Mouse (Mus musculus) hematopoietic stem cell, adult 5-6 weeks (primary cell): ENCODE measurements around the gene Armc12. TPM values are rescaled to one million over a fixed set of nuclear protein-coding genes. Genes with fewer than 3 reads are reported as not detected.
A peak's percentile ranks its signal among the peaks of the same experiment; 100 is the strongest.

ENCODE experiments used
- ATAC-seq, 2 experiments: fragments of 125-278 bp in 1 of 2; replicated peaks in 1 of 2; 2 replicates each; pipeline ENCODE4 v1.8.0; 2016 to 2017; ENCODE audit warnings: inconsistent platforms in 2 of 2, mild to moderate bottlenecking in 2 of 2, moderate number of reproducible peaks in 2 of 2, low read depth in 1 of 2, moderate TSS enrichment in 1 of 2; ENCODE audit not compliant: low FRiP score in 2 of 2, poor library complexity in 2 of 2, severe bottlenecking in 2 of 2, insufficient read depth in 1 of 2, low TSS enrichment in 1 of 2
- total RNA-seq: library from RNA; stranded (forward); fragments of 172-1452, 232-1000 nt; gene quantifications from 2 replicates; pipeline ENCODE4 v1.2.3, GENCODE M21; 2017

The Armc12 gene
- total RNA-seq, 1 experiment from 2014 or later: not detected

- ATAC-seq: no peak
These were observed 26.2 kb downstream of the Armc12 start for GRCm38 (mm10) chr17:28556635-28557396.

GRCm38 (mm10) chr17:28557772-28558171, 27.2 kb downstream of the Armc12 start:
- no peak for ATAC-seq

- ATAC-seq: no peak
These were observed 30.0 kb downstream of the Armc12 start, which contains the start of gene Clps for GRCm38 (mm10) chr17:28560598-28560997. Clps (minus strand) TSS chr17:28560766.

- no peak for ATAC-seq
These were observed 31.0 kb downstream of the Armc12 start for GRCm38 (mm10) chr17:28561613-28562012.

- no peak for ATAC-seq
These were observed 34.6 kb downstream of the Armc12 start for GRCm38 (mm10) chr17:28565181-28565580.

GRCm38 (mm10) chr17:28567541-28567940, 36.9 kb downstream of the Armc12 start:
- ATAC-seq: no peak

GRCm38 (mm10) chr17:28571868-28572267, 41.3 kb downstream of the Armc12 start:
- ATAC-seq: no peak

GRCm38 (mm10) chr17:28572521-28572920, 41.9 kb downstream of the Armc12 start:
- ATAC-seq: no peak

- ATAC-seq: no peak
These were observed 42.3 kb downstream of the Armc12 start for GRCm38 (mm10) chr17:28572941-28573340.

GRCm38 (mm10) chr17:28575244-28576125, 44.9 kb downstream of the Armc12 start, which contains the start of gene Lhfpl5:
Lhfpl5 (plus strand) TSS chr17:28575641.
- peak; percentile 46 to 76 for ATAC-seq

- peak; percentile 53 to 65 for ATAC-seq
These were observed 49.8 kb downstream of the Armc12 start for GRCm38 (mm10) chr17:28580396-28580795.

GRCm38 (mm10) chr17:28581056-28581455, 50.5 kb downstream of the Armc12 start:
- no peak for ATAC-seq

- no peak for ATAC-seq
These were observed 55.9 kb downstream of the Armc12 start for GRCm38 (mm10) chr17:28586509-28586908.

GRCm38 (mm10) chr17:28588591-28588990, 58.0 kb downstream of the Armc12 start:
- no peak for ATAC-seq

Other genes starting within 250 kb of the Armc12 start
- 7.5 and 19.6 TPM in 2 replicates for gene Fance, start 217.3 kb upstream of the Armc12 start, total RNA-seq
- gene Rpl10a, start 202.3 kb upstream of the Armc12 start, total RNA-seq: 828 and 1,143 TPM in 2 replicates
- gene Tead3, start 180.0 kb upstream of the Armc12 start, total RNA-seq: 0.74 and 0.75 TPM in 2 replicates
- gene Tulp1, start 165.6 kb upstream of the Armc12 start, total RNA-seq: 0.60 TPM in 1 of 2 replicates, not detected in the other
- 46.6 and 47.5 TPM in 2 replicates for gene Fkbp5, start 13.3 kb upstream of the Armc12 start, total RNA-seq
- gene Clpsl2, start 18.6 kb downstream of the Armc12 start, total RNA-seq: not detected in 2 replicates
- gene Clps, start 30.0 kb downstream of the Armc12 start, total RNA-seq: not detected in 2 replicates
- 0.13 TPM in 1 of 2 replicates, not detected in the other for gene Lhfpl5, start 44.8 kb downstream of the Armc12 start, total RNA-seq
- 123 and 135 TPM in 2 replicates for gene Srpk1, start 91.9 kb downstream of the Armc12 start, total RNA-seq
- gene Slc26a8, start 159.4 kb downstream of the Armc12 start, total RNA-seq: 0.81 TPM in 1 of 2 replicates, not detected in the other
- gene Mapk14, start 160.5 kb downstream of the Armc12 start, total RNA-seq: 79.5 and 163 TPM in 2 replicates
- 3.9 and 5.7 TPM in 2 replicates for gene AC170998.1, start 195.3 kb downstream of the Armc12 start, total RNA-seq
- 5.6 and 9.4 TPM in 2 replicates for gene Mapk13, start 238.5 kb downstream of the Armc12 start, total RNA-seq